Mouse (Mus musculus) forebrain, embryonic 11.5 days (tissue): Measurements from ENCODE around the gene Mdm2. TPM values are rescaled to one million over a fixed set of nuclear protein-coding genes. Genes with fewer than 3 reads are reported as not detected.
A peak's percentile ranks its signal among the peaks of the same experiment; 100 is the strongest.

Experiments used
- ATAC-seq: fragments of 200-750 bp; cut with Nextera tagmentation; replicated peaks from 2 replicates; pipeline ENCODE4 v1.8.0; 2017; ENCODE audit warnings: moderate TSS enrichment; ENCODE audit not compliant: low FRiP score
- DNase-seq: peaks from one replicate; pipeline ENCODE4 v3.0.0-alpha.2; 2017; ENCODE audit warnings: low spot score
- H3K27ac ChIP-seq: fragments of 300-500 bp; sonication (generic); 2 replicates; pipeline ENCODE4 v1.5.1; 2014; ENCODE audit warnings: low read depth, low read length
- H3K27me3 ChIP-seq: fragments of 300-500 bp; sonication (generic); 2 replicates; pipeline ENCODE4 v1.6.1; 2014; ENCODE audit warnings: mild to moderate bottlenecking, low read length, mixed read lengths; ENCODE audit not compliant: control insufficient read depth, insufficient read depth
- H3K36me3 ChIP-seq: fragments of 300-500 bp; sonication (generic); 2 replicates; pipeline ENCODE4 v1.6.1; 2014; ENCODE audit warnings: mild to moderate bottlenecking, low read length, moderate library complexity, mixed read lengths; ENCODE audit not compliant: control insufficient read depth, insufficient read depth
- H3K4me1 ChIP-seq: fragments of 300-500 bp; sonication (generic); replicated peaks from 2 replicates; pipeline ENCODE4 v1.6.1; 2014; ENCODE audit warnings: low read length, mixed read lengths; ENCODE audit not compliant: control insufficient read depth, insufficient read depth
- H3K4me2 ChIP-seq: fragments of 300-500 bp; sonication (generic); 2 replicates; pipeline ENCODE4 v1.6.1; 2014; ENCODE audit warnings: low read depth, mild to moderate bottlenecking, low read length, moderate library complexity, mixed read lengths; ENCODE audit not compliant: severe bottlenecking
- H3K4me3 ChIP-seq: fragments of 300-500 bp; sonication (generic); 2 replicates; pipeline ENCODE4 v1.5.1; 2014; ENCODE audit warnings: low read depth, low read length
- H3K9ac ChIP-seq: fragments of 300-500 bp; sonication (generic); 2 replicates; pipeline ENCODE4 v1.6.1; 2014; ENCODE audit warnings: low read length
- H3K9me3 ChIP-seq: fragments of 300-500 bp; sonication (generic); 2 replicates; pipeline ENCODE4 v1.6.1; 2016; ENCODE audit warnings: low read length, mixed read lengths; ENCODE audit not compliant: control insufficient read depth
- WGBS: fragments of 180-500 bp; shearing (Covaris S2); extraction: QIAGEN DNeasy Blood & Tissue Kit; methylation state at CpG from one replicate; pipeline ENCODE4 v1.1.7; 2014; 5-methylcytosine and 5-hydroxymethylcytosine counted together
- polyA plus RNA-seq: library from polyadenylated mRNA; unstranded; fragments of >200 nt; fragmentation: Nextera tagmentation; extraction: Ambion mirVana; gene quantifications from 2 replicates; pipeline ENCODE4 v1.2.1, GENCODE M21; 2014

Mdm2 gene
- polyA plus RNA-seq, 1 experiment from 2014 or later: 91.6 TPM

DNA sequence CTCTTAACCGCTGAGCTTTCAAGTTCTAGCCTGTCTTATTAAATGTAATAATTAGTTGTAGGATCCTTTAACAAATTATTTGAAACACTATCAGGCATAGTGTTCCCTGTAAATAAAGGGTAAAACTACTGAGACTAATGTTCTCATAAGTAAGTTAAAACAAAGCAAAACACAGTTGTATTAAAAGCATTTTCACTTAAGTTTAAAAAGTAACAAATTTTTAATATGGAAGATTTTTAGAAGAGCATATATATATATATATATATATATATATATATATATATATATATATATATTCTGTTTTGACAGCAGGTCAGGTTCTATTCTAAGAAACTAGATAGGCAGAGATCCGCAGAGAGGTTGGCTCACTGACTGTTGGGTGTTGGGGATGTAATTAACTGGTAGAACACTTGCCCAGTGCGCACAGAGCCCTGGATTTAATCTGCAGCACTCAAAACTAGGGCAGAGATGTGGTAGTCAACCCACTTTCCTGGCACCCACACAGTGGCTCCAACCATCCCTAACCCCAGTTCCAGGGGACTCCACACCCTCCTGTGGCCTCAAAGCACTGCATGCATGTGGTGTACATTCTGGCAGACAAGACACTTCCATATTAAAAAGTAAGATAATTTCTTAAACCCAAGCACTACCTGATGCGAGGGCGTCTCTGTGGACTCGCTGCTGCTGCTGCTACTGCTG lies 16.2 kb downstream of the Mdm2 start:
- 95% methylated on average over 6 of the region's 6 CpGs for WGBS
- Histone ChIP-seq H3K9ac (no peak overlapping the region), H3K36me3 (peaks cover 27% of the 10 kb centered on the region), H3K4me2 (no peak overlapping the region), H3K27ac (no peak overlapping the region), H3K4me1 (no peaks in the 10 kb centered on the region), H3K9me3 (no peaks in the 10 kb centered on the region), H3K27me3 (no peaks in the 10 kb centered on the region), H3K4me3 (no peak overlapping the region)
- ATAC-seq: no peak
- DNase-seq: no peak

DNA sequence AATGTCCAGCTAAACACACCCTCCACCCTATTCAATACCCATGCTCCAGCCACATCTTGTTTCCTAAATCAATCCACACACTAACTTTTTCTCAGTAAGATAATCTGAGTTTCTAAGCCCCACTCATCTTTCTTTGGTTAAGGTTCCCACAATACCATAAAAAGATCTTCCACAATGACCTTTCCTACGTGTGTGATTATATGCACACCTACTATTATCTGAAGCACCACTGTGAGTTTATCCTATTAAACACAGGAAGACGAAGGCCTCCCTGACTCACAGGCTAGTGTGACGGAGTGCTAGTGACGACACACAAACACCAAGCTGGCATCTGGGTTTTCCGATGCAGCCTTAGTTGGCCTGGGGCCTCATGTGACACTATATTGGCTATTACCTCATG lies 17.6 kb downstream of the Mdm2 start:
- no peak for ATAC-seq
- no peak overlapping the region for H3K4me2 ChIP-seq
- no peaks in the 10 kb centered on the region for H3K4me1 ChIP-seq
- H3K27me3 ChIP-seq: no peaks in the 10 kb centered on the region
- H3K9me3 ChIP-seq: no peaks in the 10 kb centered on the region
- 98% methylated on average over 5 of the region's 5 CpGs for WGBS
- peaks cover 31% of the 10 kb centered on the region for H3K36me3 ChIP-seq
- DNase-seq: no peak
- no peak overlapping the region for H3K4me3 ChIP-seq
- no peak overlapping the region for H3K9ac ChIP-seq
- H3K27ac ChIP-seq: no peak overlapping the region

DNA sequence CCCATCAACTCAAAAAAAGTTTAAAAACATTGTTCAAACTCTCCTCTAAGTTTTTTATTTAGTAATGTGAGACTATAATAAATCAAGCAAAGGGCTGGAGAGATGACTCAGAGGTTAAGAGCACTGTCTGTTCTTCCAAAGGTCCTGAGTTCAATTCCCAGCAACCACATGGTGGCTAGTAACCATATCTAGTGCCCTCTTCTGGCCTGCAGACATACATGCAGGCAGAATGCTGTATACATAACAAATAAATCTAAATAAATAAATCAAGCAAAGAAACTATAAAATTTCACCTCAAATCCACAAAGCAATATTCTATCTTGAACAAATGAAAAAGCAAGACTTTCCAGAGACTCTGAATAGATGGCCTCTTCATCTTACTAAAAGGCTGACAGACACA lies 18.4 kb downstream of the Mdm2 start:
- H3K27me3 ChIP-seq: no peaks in the 10 kb centered on the region
- H3K36me3 ChIP-seq: peaks cover 31% of the 10 kb centered on the region
- no peak overlapping the region for H3K4me2 ChIP-seq
- no peaks in the 10 kb centered on the region for H3K9me3 ChIP-seq
- no peaks in the 10 kb centered on the region for H3K4me1 ChIP-seq
- ATAC-seq (no peak), DNase-seq (no peak)
- H3K4me3 ChIP-seq: no peak overlapping the region
- no peak overlapping the region for H3K27ac ChIP-seq
- no peak overlapping the region for H3K9ac ChIP-seq

DNA sequence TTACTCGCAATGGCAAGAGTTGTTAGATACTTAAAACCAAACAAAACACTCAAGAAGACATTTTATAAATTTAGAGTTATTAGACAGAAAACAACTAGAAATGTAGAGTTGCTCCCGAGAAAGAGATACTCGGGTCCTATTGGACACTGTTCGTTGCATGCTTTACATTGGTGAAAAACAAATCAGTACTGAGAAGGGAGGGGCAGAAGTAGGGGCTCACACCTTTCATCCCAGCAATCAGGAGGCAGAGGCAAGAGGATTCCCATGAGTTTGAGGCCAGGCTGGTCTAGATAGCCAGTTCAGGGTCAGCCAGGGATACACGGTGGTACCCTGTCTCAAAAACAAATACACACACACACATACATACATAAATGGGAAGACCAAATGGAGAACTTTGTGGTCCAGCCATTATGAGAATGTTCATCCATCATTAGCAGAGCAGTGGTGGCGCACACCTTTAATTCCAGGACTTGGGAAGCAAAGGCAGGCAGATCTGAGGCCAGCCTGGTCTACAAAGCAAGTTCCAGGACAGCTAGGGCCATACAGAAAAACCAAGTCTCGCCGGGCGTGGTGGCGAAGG lies 19.1 kb downstream of the Mdm2 start:
- Histone ChIP-seq H3K27me3 (no peaks in the 10 kb centered on the region), H3K27ac (no peak overlapping the region), H3K36me3 (peaks cover 28% of the 10 kb centered on the region), H3K4me3 (no peak overlapping the region), H3K9ac (no peak overlapping the region), H3K4me1 (no peaks in the 10 kb centered on the region), H3K4me2 (no peak overlapping the region), H3K9me3 (no peaks in the 10 kb centered on the region)
- DNase-seq (no peak), ATAC-seq (no peak)
- WGBS: 97% methylated on average over 10 of the region's 10 CpGs

DNA sequence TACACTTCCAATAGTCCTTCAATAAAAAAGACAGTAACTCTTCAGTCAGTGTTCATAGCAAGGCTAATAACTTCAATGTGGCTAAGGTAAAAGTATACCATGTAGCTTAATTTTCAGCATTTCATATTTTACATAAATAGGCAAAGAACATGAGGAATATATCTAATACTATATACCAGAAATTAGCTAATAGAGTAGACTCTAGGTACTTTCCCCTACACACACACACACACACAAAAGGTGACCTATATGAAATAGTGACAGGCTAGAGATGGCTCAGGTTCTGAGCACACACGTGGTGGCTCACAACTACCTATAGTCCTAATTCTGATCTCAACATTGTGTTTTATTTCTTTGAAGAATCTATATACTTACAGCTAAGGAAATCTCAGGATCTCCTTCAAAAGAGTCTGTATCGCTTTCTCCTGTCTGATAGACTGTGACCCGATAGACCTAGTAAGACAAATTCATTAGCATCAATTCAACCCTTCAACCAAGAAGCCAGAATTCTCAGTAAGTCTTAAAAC lies 19.7 kb downstream of the Mdm2 start:
- H3K9me3 ChIP-seq: no peaks in the 10 kb centered on the region
- H3K4me2 ChIP-seq: no peak overlapping the region
- H3K36me3 ChIP-seq: peaks cover 28% of the 10 kb centered on the region
- no peak overlapping the region for H3K27ac ChIP-seq
- no peaks in the 10 kb centered on the region for H3K27me3 ChIP-seq
- no peak overlapping the region for H3K4me3 ChIP-seq
- no peak overlapping the region for H3K9ac ChIP-seq
- ATAC-seq (no peak), DNase-seq (no peak)
- H3K4me1 ChIP-seq: no peaks in the 10 kb centered on the region
- 93% methylated on average over 3 of the region's 3 CpGs for WGBS

DNA sequence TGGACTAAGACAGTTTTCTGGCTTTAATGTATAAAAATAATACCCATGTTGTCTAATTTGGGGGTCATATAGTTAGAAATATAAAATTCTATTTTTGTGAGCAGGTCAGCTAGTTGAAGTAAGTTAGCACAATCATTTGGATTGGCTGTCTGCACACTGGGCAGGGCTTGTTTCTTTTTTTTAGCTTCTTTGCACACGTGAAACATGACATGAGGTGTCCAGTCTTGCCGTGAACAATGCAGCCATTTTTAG lies 20.5 kb downstream of the Mdm2 start:
- WGBS: 87% methylated on average over 2 of the region's 2 CpGs
- no peak overlapping the region for H3K4me3 ChIP-seq
- no peak overlapping the region for H3K4me2 ChIP-seq
- H3K27ac ChIP-seq: no peak overlapping the region
- no peak overlapping the region for H3K9ac ChIP-seq
- DNase-seq (no peak), ATAC-seq (no peak)
- H3K27me3 ChIP-seq: no peaks in the 10 kb centered on the region
- H3K36me3 ChIP-seq: peaks cover 22% of the 10 kb centered on the region
- no peaks in the 10 kb centered on the region for H3K4me1 ChIP-seq
- no peaks in the 10 kb centered on the region for H3K9me3 ChIP-seq

DNA sequence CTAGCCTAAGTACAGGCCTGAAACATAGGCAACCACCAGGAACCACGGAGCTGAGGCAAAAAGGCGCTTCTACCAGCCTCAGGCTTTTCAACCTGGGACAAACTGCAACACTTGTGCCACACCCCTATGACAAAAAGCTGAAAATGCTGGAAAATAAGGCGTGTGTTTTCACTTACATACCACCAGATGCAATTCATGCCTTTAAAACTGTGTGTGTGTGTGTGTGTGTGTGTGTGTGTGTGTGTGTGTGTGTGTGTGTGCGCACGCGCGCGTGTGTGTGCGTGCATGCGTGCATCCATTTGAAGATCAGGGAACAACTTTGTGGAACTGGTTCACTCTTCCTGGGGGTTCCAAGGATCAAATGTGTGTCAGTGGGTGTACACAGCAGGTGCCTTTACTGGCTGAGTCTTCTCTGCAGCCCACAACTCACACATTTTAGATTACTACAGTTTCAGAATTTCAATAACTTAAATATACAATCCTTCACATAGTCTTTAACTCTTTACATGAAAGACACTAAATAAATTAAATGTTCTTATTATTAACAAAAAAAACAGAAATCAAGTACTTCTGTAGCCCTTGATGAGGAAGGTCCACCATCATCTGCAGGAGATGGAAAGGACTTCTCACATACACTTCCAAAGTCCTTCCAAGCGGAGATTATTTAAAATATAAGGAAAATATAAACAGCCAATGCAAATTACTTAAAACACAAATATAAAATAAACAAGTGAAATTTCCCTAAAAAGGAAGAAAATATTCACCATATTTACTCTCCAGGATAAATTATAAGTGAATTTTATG lies 21.1 kb downstream of the Mdm2 start:
- no peak overlapping the region for H3K4me2 ChIP-seq
- H3K36me3 ChIP-seq: peaks cover 17% of the 10 kb centered on the region
- H3K9ac ChIP-seq: no peak overlapping the region
- DNase-seq: no peak
- no peaks in the 10 kb centered on the region for H3K4me1 ChIP-seq
- H3K27ac ChIP-seq: no peak overlapping the region
- WGBS: 96% methylated on average over 11 of the region's 11 CpGs
- H3K9me3 ChIP-seq: no peaks in the 10 kb centered on the region
- no peaks in the 10 kb centered on the region for H3K27me3 ChIP-seq
- H3K4me3 ChIP-seq: no peak overlapping the region
- no peak for ATAC-seq

DNA sequence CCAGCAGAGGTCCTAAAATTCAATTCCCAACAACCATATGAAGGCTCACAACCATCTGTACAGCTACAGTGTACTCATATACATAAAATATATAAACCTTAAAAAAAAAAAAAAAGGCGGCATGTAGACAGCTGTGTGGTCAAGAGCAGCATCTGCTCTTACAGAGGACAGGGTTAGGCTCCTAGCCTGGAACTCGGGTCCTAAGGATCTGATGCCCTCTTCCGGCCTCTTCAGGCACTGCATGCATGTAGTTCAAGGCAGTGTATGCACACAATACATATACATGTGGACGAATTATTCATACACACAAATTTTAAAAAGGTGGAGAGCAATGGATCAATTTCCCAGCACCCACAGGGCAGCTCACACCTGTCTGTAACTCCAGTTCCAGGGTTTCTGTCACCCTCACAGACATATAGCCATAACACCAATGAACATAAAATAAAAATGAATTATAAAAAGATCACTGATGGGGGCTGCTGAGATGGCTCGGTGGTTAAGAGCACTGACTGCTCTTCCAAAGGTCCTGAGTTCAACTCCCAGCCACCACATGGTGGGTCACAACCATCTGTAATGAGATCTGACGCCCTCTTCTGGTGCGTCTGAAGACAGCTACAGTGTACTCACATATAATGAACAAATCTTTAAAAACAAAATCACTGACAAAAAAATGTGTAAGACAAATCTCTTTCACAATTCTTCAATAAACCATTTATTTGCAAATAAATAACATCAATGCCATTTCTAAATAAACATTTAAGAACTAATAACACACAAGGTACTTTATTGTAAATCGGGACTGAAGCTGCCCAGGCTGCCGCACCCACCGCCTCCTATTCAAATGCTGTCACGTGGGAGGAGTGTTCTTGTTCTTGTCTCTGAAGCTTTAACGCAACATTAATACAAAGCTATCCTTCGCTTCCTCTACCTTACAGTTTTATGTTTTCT lies 22.1 kb downstream of the Mdm2 start:
- H3K36me3 ChIP-seq: peaks cover 16% of the 10 kb centered on the region; the same call in 1 of the 2 replicates
- H3K27ac ChIP-seq: no peak overlapping the region
- no peaks in the 10 kb centered on the region for H3K4me1 ChIP-seq
- H3K4me3 ChIP-seq: no peak overlapping the region
- no peak for DNase-seq
- no peak overlapping the region for H3K9ac ChIP-seq
- no peak overlapping the region for H3K4me2 ChIP-seq
- no peaks in the 10 kb centered on the region for H3K27me3 ChIP-seq
- H3K9me3 ChIP-seq: no peaks in the 10 kb centered on the region
- WGBS: 89% methylated on average over 13 of the region's 13 CpGs
- ATAC-seq: peak; percentile 60; the same call in 1 of the 2 replicates
